In the genomic region with DNA sequence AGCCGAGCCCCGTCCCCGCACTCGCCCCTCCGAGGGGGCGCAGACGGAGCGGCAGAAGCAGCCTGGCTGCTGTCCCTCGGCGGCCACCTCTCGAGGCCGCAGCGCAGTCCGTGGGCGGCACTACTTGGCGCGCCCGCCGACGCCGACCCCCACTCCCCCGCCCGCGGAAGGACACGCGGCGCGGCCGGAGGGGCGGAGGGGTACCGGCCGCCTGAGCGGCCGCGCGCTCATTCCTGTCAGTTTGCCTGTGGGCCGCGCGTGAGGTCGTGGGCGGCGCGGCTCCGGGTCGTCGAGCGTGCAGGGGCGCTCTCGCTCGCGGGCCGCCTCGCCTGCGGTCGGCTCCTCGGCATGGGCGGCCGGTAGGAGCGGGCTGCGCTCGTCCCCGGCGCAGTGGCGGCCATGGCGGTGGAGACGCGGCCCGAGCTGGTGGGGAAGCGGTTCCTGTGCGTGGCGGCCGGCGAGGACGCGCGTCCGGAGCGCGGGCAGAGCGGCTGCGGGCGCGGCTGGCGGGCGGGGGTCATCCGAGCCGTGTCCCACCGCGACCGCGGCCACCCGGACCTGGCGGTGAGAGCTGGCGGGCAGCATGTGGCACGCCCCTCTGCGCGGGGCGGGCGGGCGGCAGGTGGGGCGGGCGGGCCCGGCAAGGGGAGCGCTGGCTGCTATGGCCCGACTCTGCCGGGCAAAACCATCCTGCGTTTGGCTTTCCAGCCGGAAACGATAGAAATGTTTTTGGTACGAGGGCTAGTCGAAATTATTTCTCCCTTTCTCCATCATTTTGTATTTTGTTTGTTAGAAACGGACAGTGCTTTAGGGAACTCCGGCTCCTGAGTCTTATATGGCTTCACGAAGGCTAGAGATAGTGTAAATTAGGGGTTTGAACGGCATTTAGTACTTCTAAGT, we compare ENCODE assay signal across 8 mouse cellular contexts. TPM values are rescaled to one million over a fixed set of nuclear protein-coding genes. Genes with fewer than 3 reads are reported as not detected.
DNase-seq lines count a peak whose midpoint lies in the region; ATAC-seq and TF ChIP-seq lines count a peak whose summit lies in the region.

No protein-coding gene starts in this region.

- peak overlapping the region; percentile 95 for H3K4me2 ChIP-seq in forebrain, embryonic 12.5 days
- H3K4me2 ChIP-seq in hindbrain, embryonic 15.5 days: peak overlapping the region; percentile 80
- H3K4me2 ChIP-seq in liver, postnatal 0 days (ENCODE audit: low read depth, low read length): peak overlapping the region; percentile 99
- peak overlapping the region; percentile 84 for H3K4me2 ChIP-seq in neural tube, embryonic 15.5 days

- peaks cover 28% of the 10 kb centered on the region for H3K4me1 ChIP-seq in forebrain, embryonic 12.5 days
- H3K4me1 ChIP-seq in hindbrain, embryonic 15.5 days (replicated peaks): peaks cover 37% of the 10 kb centered on the region
- peaks cover 9% of the 10 kb centered on the region; the same call in 1 of the 2 replicates for H3K4me1 ChIP-seq in liver, postnatal 0 days (ENCODE audit: insufficient read depth)
- peaks cover 48% of the 10 kb centered on the region for H3K4me1 ChIP-seq in neural tube, embryonic 15.5 days

- no peaks in the 10 kb centered on the region for H3K9me3 ChIP-seq in forebrain, embryonic 12.5 days
- no peaks in the 10 kb centered on the region for H3K9me3 ChIP-seq in hindbrain, embryonic 15.5 days
- H3K9me3 ChIP-seq in liver, postnatal 0 days (ENCODE audit: low read length): no peaks in the 10 kb centered on the region
- H3K9me3 ChIP-seq in neural tube, embryonic 15.5 days (replicated peaks): no peaks in the 10 kb centered on the region

- peak overlapping the region; percentile 84 for H3K27ac ChIP-seq in left cerebral cortex, adult 2 months
- H3K27ac ChIP-seq in forebrain, embryonic 12.5 days: peak overlapping the region; percentile 88
- peak overlapping the region; percentile 93 for H3K27ac ChIP-seq in hindbrain, embryonic 15.5 days (replicated peaks)
- peak overlapping the region; percentile 72 for H3K27ac ChIP-seq in liver, postnatal 0 days (ENCODE audit: low read depth)
- H3K27ac ChIP-seq in neural tube, embryonic 15.5 days (replicated peaks): peak overlapping the region; percentile 95

- WGBS in forebrain, embryonic 12.5 days: 2% methylated on average over 90 of the region's 115 CpGs
- 1% methylated on average over 73 of the region's 115 CpGs for WGBS in hindbrain, embryonic 15.5 days
- WGBS in liver, postnatal 0 days (ENCODE audit: insufficient replicate concordance): under 1% methylated on average over 78 of the region's 115 CpGs
- WGBS in neural tube, embryonic 15.5 days: under 1% methylated on average over 80 of the region's 115 CpGs

- H3K27me3 ChIP-seq in forebrain, embryonic 12.5 days: no peaks in the 10 kb centered on the region
- H3K27me3 ChIP-seq in hindbrain, embryonic 15.5 days: no peaks in the 10 kb centered on the region
- peaks cover 2% of the 10 kb centered on the region; the same call in 1 of the 2 replicates for H3K27me3 ChIP-seq in liver, postnatal 0 days (ENCODE audit: insufficient read depth, low read length)
- H3K27me3 ChIP-seq in neural tube, embryonic 15.5 days (replicated peaks): no peaks in the 10 kb centered on the region

- no peak for TF ChIP-seq EP300 in liver, postnatal 0 days (IDR thresholded peaks at IDR 0.05; ENCODE audit: low read depth)

- ATAC-seq in forebrain, embryonic 12.5 days (ENCODE audit: low FRiP score): peak; percentile 87
- peak; percentile 83 for ATAC-seq in hindbrain, embryonic 15.5 days (ENCODE audit: low FRiP score, low read depth)
- ATAC-seq in liver, postnatal 0 days: peak; percentile 74
- peak; percentile 85 for ATAC-seq in neural tube, embryonic 15.5 days (ENCODE audit: low FRiP score)

- no peaks in the 10 kb centered on the region for H3K36me3 ChIP-seq in forebrain, embryonic 12.5 days (replicated peaks)
- no peaks in the 10 kb centered on the region for H3K36me3 ChIP-seq in hindbrain, embryonic 15.5 days
- H3K36me3 ChIP-seq in liver, postnatal 0 days (replicated peaks; ENCODE audit: insufficient read depth, low read length): no peaks in the 10 kb centered on the region
- no peaks in the 10 kb centered on the region for H3K36me3 ChIP-seq in neural tube, embryonic 15.5 days

- intact Hi-C loops in left cerebral cortex, adult 2 months (cut with DNase I): loop anchor here (1.0 to 5.0 kb wide), 3 partner anchors 31 to 215 kb away; partner anchors contain the start of genes Jmjd1c and Reep3
- intact Hi-C loops in left cerebral cortex, postnatal 14 days (cut with DNase I): loop anchor here (5.0 kb wide), 2 partner anchors 60 to 105 kb away; no protein-coding TSS in a partner anchor

- TF ChIP-seq CTCF in left cerebral cortex, adult 2 months (IDR thresholded peaks at IDR 0.05): no peak
- no peak for TF ChIP-seq CTCF in liver, postnatal 0 days (IDR thresholded peaks at IDR 0.05; ENCODE audit: low read depth)

- peak overlapping the region; percentile 63 for H3K4me3 ChIP-seq in left cerebral cortex, adult 2 months
- peak overlapping the region; percentile 94 for H3K4me3 ChIP-seq in forebrain, embryonic 12.5 days (replicated peaks)
- H3K4me3 ChIP-seq in hindbrain, embryonic 15.5 days: peak overlapping the region; percentile 92
- peak overlapping the region; percentile 88 for H3K4me3 ChIP-seq in liver, postnatal 0 days (ENCODE audit: low read depth, low read length)
- peak overlapping the region; percentile 90 for H3K4me3 ChIP-seq in neural tube, embryonic 15.5 days (replicated peaks)

- peak; percentile 52 to 59 for DNase-seq in left cerebral cortex, adult 2 months (ENCODE audit: extremely low spot score in 1 of 2, low spot score in 2 of 2)
- no peak for DNase-seq in left cerebral cortex, postnatal 14 days (ENCODE audit: low spot score in 2 of 2)
- DNase-seq in adrenal gland, postnatal 14 days: peak; percentile 72
- DNase-seq in liver, postnatal 0 days: peak; percentile 50
- peak; percentile 36 for DNase-seq in urinary bladder, postnatal 25 days (ENCODE audit: low spot score)

- peak overlapping the region; percentile 92 for H3K9ac ChIP-seq in forebrain, embryonic 12.5 days
- H3K9ac ChIP-seq in hindbrain, embryonic 15.5 days: peak overlapping the region; percentile 83
- H3K9ac ChIP-seq in liver, postnatal 0 days (replicated peaks): peak overlapping the region; percentile 77
- H3K9ac ChIP-seq in neural tube, embryonic 15.5 days (replicated peaks): peak overlapping the region; percentile 90

RNA-seq across cellular contexts. Expression of gene Reep3, which starts 30.4 kb away (rescaled TPM):
- total RNA-seq in left cerebral cortex, adult 2 months (2021): 10 to 100 TPM; 16.6 to 17.8 TPM
- total RNA-seq in left cerebral cortex, postnatal 14 days (2021): 10 to 100 TPM; 24.2 to 26.3 TPM
- 47.1 and 48.2 TPM in 2 replicates for total RNA-seq in adrenal gland, postnatal 14 days (2021)
- polyA plus RNA-seq in forebrain, embryonic 12.5 days (2016; fragmentation: Nextera tagmentation; extraction: Ambion mirVana): 43.8 and 46.9 TPM in 2 replicates
- polyA plus RNA-seq in hindbrain, embryonic 15.5 days (2015; fragmentation: Nextera tagmentation; extraction: Ambion mirVana): 32.8 and 36.2 TPM in 2 replicates
- 18.5 and 19.6 TPM in 2 replicates for polyA plus RNA-seq in liver, postnatal 0 days (2015; fragmentation: Nextera tagmentation; extraction: Ambion mirVana)
- 34.5 and 35.9 TPM in 2 replicates for polyA plus RNA-seq in neural tube, embryonic 15.5 days (2015; fragmentation: Nextera tagmentation; extraction: Ambion mirVana)

RNA-seq across cellular contexts. Expression of gene Jmjd1c, which starts 31.2 kb away (rescaled TPM):
- total RNA-seq in left cerebral cortex, adult 2 months (2021): 100 to 1,000 TPM in 1 of 2 experiments, 10 to 100 TPM in 1; 86.3 to 102 TPM
- 10 to 100 TPM; 85.6 to 90.5 TPM for total RNA-seq in left cerebral cortex, postnatal 14 days (2021)
- total RNA-seq in adrenal gland, postnatal 14 days (2021): 56.4 and 61.4 TPM in 2 replicates
- polyA plus RNA-seq in forebrain, embryonic 12.5 days (2016; fragmentation: Nextera tagmentation; extraction: Ambion mirVana): 50.3 and 58.6 TPM in 2 replicates
- polyA plus RNA-seq in hindbrain, embryonic 15.5 days (2015; fragmentation: Nextera tagmentation; extraction: Ambion mirVana): 51.0 and 53.9 TPM in 2 replicates
- polyA plus RNA-seq in liver, postnatal 0 days (2015; fragmentation: Nextera tagmentation; extraction: Ambion mirVana): 15.0 and 15.7 TPM in 2 replicates
- polyA plus RNA-seq in neural tube, embryonic 15.5 days (2015; fragmentation: Nextera tagmentation; extraction: Ambion mirVana): 43.8 and 50.7 TPM in 2 replicates

Comparison
In these comparisons a context has a peak if more than half of its experiments do, and no peak if none do; other contexts are left out.
1. DNase-seq: peak in left cerebral cortex, adult 2 months (2 of 2), adrenal gland, postnatal 14 days (single experiment), liver, postnatal 0 days (single experiment) and urinary bladder, postnatal 25 days (single experiment); none in left cerebral cortex, postnatal 14 days (0 of 2).
2. Peak in every context shown above with its lines, with median percentiles within 50 percentile points of each other: H3K27ac ChIP-seq, H3K4me3 ChIP-seq, ATAC-seq, H3K4me2 ChIP-seq and H3K9ac ChIP-seq.